Mouse (Mus musculus) heart, embryonic 11.5 days (tissue): ENCODE data around the gene Bscl2. TPM values are rescaled to one million over a fixed set of nuclear protein-coding genes. Genes with fewer than 3 reads are reported as not detected.
"Not testable (repeated sequence)": the region's sequence is repeated elsewhere in the genome, so short reads cannot be mapped to it uniquely, and the experiment has no call there.

Experiments
- ATAC-seq: fragments of 200-750 bp; cut with Nextera tagmentation; replicated peaks from 2 replicates; pipeline ENCODE4 v1.8.0; 2017; ENCODE audit warnings: moderate library complexity; ENCODE audit not compliant: insufficient number of reproducible peaks, low FRiP score, low TSS enrichment
- H3K27ac ChIP-seq: fragments of 300-500 bp; sonication (generic); 2 replicates; pipeline ENCODE4 v1.5.1; 2014; ENCODE audit warnings: mild to moderate bottlenecking, low read depth, low read length
- H3K27me3 ChIP-seq: fragments of 300-500 bp; sonication (generic); 2 replicates; pipeline ENCODE4 v1.6.1; 2014; ENCODE audit warnings: mild to moderate bottlenecking, low read length, mixed read lengths; ENCODE audit not compliant: control insufficient read depth, insufficient read depth
- H3K36me3 ChIP-seq: fragments of 300-500 bp; sonication (generic); 2 replicates; pipeline ENCODE4 v1.6.1; 2014; ENCODE audit warnings: mild to moderate bottlenecking, low read length, moderate library complexity, mixed read lengths; ENCODE audit not compliant: control insufficient read depth, insufficient read depth
- H3K4me1 ChIP-seq: fragments of 300-500 bp; sonication (generic); 2 replicates; pipeline ENCODE4 v1.6.1; 2014; ENCODE audit warnings: low read length; ENCODE audit not compliant: control insufficient read depth, insufficient read depth
- H3K4me2 ChIP-seq: fragments of 300-500 bp; sonication (generic); 2 replicates; pipeline ENCODE4 v1.6.1; 2014; ENCODE audit warnings: mild to moderate bottlenecking, moderate library complexity
- H3K4me3 ChIP-seq: fragments of 300-500 bp; sonication (generic); 2 replicates; pipeline ENCODE4 v1.5.1; 2014; ENCODE audit warnings: low read depth, low read length
- H3K9ac ChIP-seq: fragments of 300-500 bp; sonication (generic); 2 replicates; pipeline ENCODE4 v1.6.1; 2014; ENCODE audit warnings: mild to moderate bottlenecking, low read depth, low read length, moderate library complexity
- H3K9me3 ChIP-seq: fragments of 300-500 bp; sonication (generic); replicated peaks from 2 replicates; pipeline ENCODE4 v1.6.1; 2016; ENCODE audit warnings: low read length; ENCODE audit not compliant: control insufficient read depth
- whole genome bisulfite sequencing: fragments of 180-500 bp; shearing (Covaris S2); extraction: QIAGEN DNeasy Blood & Tissue Kit; methylation state at CpG from one replicate; pipeline ENCODE4 v1.1.7; 2014; ENCODE audit not compliant: insufficient replicate concordance; 5-methylcytosine and 5-hydroxymethylcytosine counted together
- polyA plus RNA-seq: library from polyadenylated mRNA; unstranded; fragments of >200 nt; fragmentation: Nextera tagmentation; extraction: Ambion mirVana; gene quantifications from 2 replicates; pipeline ENCODE4 v1.2.1, GENCODE M21; 2014

The Bscl2 gene
- polyA plus RNA-seq, 1 experiment from 2014 or later: 41.7 TPM

DNA sequence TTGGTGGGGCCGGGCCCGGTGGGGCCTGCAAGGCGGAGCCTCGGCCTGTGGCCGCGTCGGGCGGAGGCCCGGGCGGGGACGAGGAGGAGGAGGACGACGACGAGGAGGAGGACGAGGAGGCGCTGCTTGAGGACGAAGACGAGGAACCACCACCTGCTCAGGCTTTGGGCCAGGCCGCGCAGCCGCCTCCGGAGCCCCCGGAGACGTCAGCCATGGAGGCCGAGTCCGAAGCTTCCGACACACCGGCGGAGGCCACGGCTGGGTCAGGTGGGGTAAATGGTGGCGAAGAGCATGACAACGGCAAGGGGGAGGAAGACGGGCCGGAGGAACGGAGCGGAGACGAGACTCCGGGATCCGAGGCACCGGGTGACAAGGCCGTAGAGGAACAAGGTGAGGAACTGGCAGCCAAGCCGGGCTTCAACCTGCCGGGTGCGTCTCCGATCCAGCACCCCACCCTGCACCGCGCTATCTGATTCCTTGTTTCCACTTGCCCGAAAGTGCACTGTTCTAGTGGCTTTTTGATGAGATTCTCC is 16.8 kb upstream of the Bscl2 start:
- WGBS: 0% methylated on average over 48 of the region's 48 CpGs
- ATAC-seq: peak; percentile 39
- peak overlapping the region; percentile 100 for H3K27ac ChIP-seq
- peak overlapping the region; percentile 100 for H3K4me3 ChIP-seq
- H3K36me3 ChIP-seq: peaks cover 17% of the 10 kb centered on the region
- peak overlapping the region; percentile 97 for H3K4me2 ChIP-seq
- H3K4me1 ChIP-seq: peaks cover 17% of the 10 kb centered on the region
- H3K27me3 ChIP-seq: no peaks in the 10 kb centered on the region
- H3K9ac ChIP-seq: peak overlapping the region; percentile 99
- H3K9me3 ChIP-seq: no peaks in the 10 kb centered on the region

GRCm38 (mm10) chr19:8821146-8821545 is 16.1 kb upstream of the Bscl2 start:
- peaks cover 17% of the 10 kb centered on the region for H3K4me1 ChIP-seq

GRCm38 (mm10) chr19:8822696-8823095 is 14.6 kb upstream of the Bscl2 start:
- Histone ChIP-seq H3K9me3 (no peaks in the 10 kb centered on the region), H3K27me3 (no peaks in the 10 kb centered on the region), H3K4me1 (peaks cover 16% of the 10 kb centered on the region), H3K9ac (0 out of 2 replicates have a peak overlapping the region, but pooled peaks have one; percentile 39), H3K4me2 (peak overlapping the region; percentile 97), H3K4me3 (peak overlapping the region; percentile 20), H3K27ac (no peak overlapping the region), H3K36me3 (peaks cover 31% of the 10 kb centered on the region)
- 77% methylated on average over 8 of the region's 8 CpGs for WGBS
- ATAC-seq: no peak

More at GRCm38 (mm10) chr19:8821146-8821545, 16.1 kb upstream of the Bscl2 start:
- ATAC-seq: no peak
- WGBS: under 1% methylated on average over 7 of the region's 7 CpGs
- H3K9me3 ChIP-seq: no peaks in the 10 kb centered on the region
- H3K4me2 ChIP-seq: peak overlapping the region; percentile 97
- peak overlapping the region; percentile 100; the same call in 1 of the 2 replicates for H3K27ac ChIP-seq
- no peaks in the 10 kb centered on the region for H3K27me3 ChIP-seq
- peak overlapping the region; percentile 100 for H3K4me3 ChIP-seq
- peak overlapping the region; percentile 99 for H3K9ac ChIP-seq
- H3K36me3 ChIP-seq: peaks cover 20% of the 10 kb centered on the region

DNA sequence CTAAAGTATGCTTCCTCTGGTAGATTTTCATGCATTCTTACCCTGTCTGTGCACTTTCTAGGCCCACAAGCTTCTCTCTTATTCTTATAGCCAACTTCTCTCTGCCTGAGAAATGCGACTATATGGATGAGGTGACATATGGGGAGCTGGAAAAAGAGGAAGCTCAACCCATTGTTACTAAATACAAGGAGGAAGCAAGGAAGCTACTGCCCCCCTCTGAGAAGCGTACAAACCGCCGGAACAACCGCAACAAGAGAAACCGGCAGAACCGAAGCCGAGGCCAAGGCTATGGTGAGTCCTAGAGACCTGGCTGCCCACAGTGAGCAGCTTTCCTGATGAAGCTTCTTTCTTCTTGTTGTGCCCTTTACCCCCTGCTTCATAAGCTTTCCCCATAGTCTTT is 7.6 kb upstream of the Bscl2 start, which contains the start of gene AC129217.1:
Gene AC129217.1, plus strand, starts transcription at position 114 of the 400 bp plus-strand sequence.
- Histone ChIP-seq H3K36me3 (peaks cover 71% of the 10 kb centered on the region), H3K4me1 (no peaks in the 10 kb centered on the region), H3K27me3 (no peaks in the 10 kb centered on the region), H3K9ac (no peak within 1 kb of the TSS), H3K4me3 (no peak within 1 kb of the TSS), H3K4me2 (no peak within 1 kb of the TSS), H3K9me3 (no peaks in the 10 kb centered on the region), H3K27ac (no peak within 1 kb of the TSS)
- 92% methylated on average over 8 of the region's 8 CpGs for WGBS
- ATAC-seq: no peak

- WGBS: 92% methylated on average over 8 of the region's 8 CpGs
- H3K27me3 ChIP-seq: no peaks in the 10 kb centered on the region
- ATAC-seq: no peak
- no peak overlapping the region for H3K27ac ChIP-seq
- H3K9me3 ChIP-seq: no peaks in the 10 kb centered on the region
- no peaks in the 10 kb centered on the region for H3K4me1 ChIP-seq
- no peak overlapping the region for H3K9ac ChIP-seq
- no peak overlapping the region for H3K4me3 ChIP-seq
- peaks cover 71% of the 10 kb centered on the region for H3K36me3 ChIP-seq
- H3K4me2 ChIP-seq: no peak overlapping the region
These were observed 6.6 kb upstream of the Bscl2 start for GRCm38 (mm10) chr19:8830664-8831063.

- 82% methylated on average over 11 of the region's 11 CpGs for WGBS
- no peak for ATAC-seq
These were observed 6.0 kb upstream of the Bscl2 start for GRCm38 (mm10) chr19:8831262-8831661.

DNA sequence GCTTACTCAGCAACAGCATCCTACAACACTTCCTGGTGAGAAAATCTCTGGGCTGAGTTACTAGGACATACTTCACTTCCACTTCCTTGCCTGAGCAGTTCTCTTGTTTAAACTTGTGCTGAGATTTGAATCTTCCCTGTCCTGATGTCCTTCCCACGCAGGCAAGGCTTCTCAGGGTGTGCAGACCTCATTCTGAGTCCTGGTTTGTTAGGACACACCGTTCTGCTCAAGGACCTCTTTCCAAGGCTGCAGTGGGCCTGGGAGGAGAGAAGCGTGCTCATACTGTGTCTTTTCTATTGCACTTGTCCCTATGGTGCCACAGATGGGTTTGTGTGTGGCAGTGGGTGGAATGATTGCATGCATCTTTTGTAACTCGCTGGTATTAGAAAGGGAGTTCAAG is 4.3 kb upstream of the Bscl2 start:
- no peaks in the 10 kb centered on the region for H3K27me3 ChIP-seq
- no peak overlapping the region for H3K27ac ChIP-seq
- no peaks in the 10 kb centered on the region for H3K4me1 ChIP-seq
- H3K9ac ChIP-seq: no peak overlapping the region
- peaks cover 54% of the 10 kb centered on the region for H3K36me3 ChIP-seq
- no peak overlapping the region for H3K4me3 ChIP-seq
- no peak for ATAC-seq
- no peaks in the 10 kb centered on the region for H3K9me3 ChIP-seq
- H3K4me2 ChIP-seq: no peak overlapping the region
- WGBS: 94% methylated on average over 4 of the region's 4 CpGs

More at GRCm38 (mm10) chr19:8831262-8831661, 6.0 kb upstream of the Bscl2 start:
- Histone ChIP-seq H3K27ac (no peak overlapping the region), H3K9ac (no peak overlapping the region), H3K4me2 (no peak overlapping the region), H3K4me1 (no peaks in the 10 kb centered on the region), H3K4me3 (no peak overlapping the region), H3K27me3 (no peaks in the 10 kb centered on the region), H3K9me3 (no peaks in the 10 kb centered on the region), H3K36me3 (peaks cover 68% of the 10 kb centered on the region)

DNA sequence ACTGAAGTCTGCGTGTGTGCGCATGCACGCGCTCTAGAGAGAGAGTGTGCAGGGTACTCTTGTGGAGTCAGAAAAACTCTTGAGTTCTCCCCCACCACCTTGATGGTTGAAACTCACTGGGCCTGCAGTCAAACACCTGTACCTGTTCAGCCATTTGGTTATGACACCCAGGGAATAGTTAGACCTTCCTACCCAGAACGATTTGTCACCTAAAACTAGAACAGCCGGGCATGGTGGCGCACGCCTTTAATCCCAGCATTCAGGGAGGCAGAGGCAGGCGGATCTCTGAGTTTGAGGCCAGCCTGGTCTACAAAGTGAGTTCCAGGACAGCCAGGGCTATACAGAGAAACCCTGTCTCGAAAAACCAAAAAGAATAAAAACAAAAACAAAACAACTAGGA is 940 bp upstream of the Bscl2 start:
- not testable (repeated sequence) for H3K9ac ChIP-seq, H3K9me3 ChIP-seq, H3K4me2 ChIP-seq, H3K27ac ChIP-seq, H3K27me3 ChIP-seq, H3K4me3 ChIP-seq, ATAC-seq
- 94% methylated on average over 10 of the region's 10 CpGs for WGBS
- H3K4me1 ChIP-seq: peaks cover 27% of the 10 kb centered on the region
- peaks cover 33% of the 10 kb centered on the region for H3K36me3 ChIP-seq
